Mouse (Mus musculus): ENCODE results near the gene Plekho2. TPM values are rescaled to one million over a fixed set of nuclear protein-coding genes. Genes with fewer than 3 reads are reported as not detected.

The Plekho2 gene
- 11.0 and 12.0 TPM in 2 replicates for polyA plus RNA-seq (2015; fragmentation: Nextera tagmentation; extraction: Ambion mirVana)

DNA sequence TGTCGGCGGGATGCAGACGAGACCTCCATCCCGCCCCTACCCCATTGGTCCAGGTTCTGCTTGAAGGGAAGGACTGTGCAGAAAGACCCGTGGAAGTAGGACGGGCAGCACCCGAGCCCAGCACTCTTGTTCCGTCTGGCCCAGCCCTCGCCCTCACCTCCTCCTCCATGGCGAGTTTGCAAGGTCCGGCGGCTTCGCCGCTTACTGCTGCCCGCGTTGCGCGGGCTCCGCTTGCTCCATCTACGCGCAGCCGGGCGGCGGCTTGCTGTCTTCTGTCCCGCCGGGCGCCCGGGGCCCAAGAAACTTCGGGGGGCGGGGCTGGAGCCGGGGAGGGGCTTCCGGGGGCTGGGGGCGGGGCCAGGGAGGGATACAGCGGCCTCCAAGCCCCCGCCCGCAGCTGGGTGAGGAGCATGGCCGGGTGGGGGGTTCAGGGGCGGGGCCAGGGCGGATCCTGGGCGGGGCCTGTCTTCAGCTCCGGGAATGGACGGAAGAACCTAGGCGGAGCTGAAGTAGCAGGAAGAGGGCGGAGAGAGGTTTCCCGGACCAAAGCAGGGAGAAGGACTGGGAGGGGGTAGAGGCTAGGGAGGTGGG lies at the start of gene Plekho2:
TSS of gene Plekho2 (minus strand) at position 260 of the 591 bp plus-strand sequence.
- H3K4me3 ChIP-seq (ENCODE audit: low read length), result peak within 1 kb of the TSS; percentile 82
- no peaks in the 10 kb centered on the region for H3K27me3 ChIP-seq (ENCODE audit: control insufficient read depth, insufficient read depth, low read length)
- H3K9ac ChIP-seq (ENCODE audit: low read length), result peak within 1 kb of the TSS; percentile 88
- H3K27ac ChIP-seq (ENCODE audit: low read length), result peak within 1 kb of the TSS; percentile 85
- no peaks in the 10 kb centered on the region for H3K36me3 ChIP-seq (ENCODE audit: control insufficient read depth, insufficient read depth)
- 1% methylated on average over 44 of the region's 45 CpGs for WGBS
- peak; percentile 93 for ATAC-seq (replicated peaks; ENCODE audit: extremely low read depth, insufficient read depth, low FRiP score)
- peak within 1 kb of the TSS; percentile 66 for H3K4me2 ChIP-seq (ENCODE audit: low read depth, low read length)
- H3K9me3 ChIP-seq (replicated peaks; ENCODE audit: control insufficient read depth, low read length), result no peaks in the 10 kb centered on the region
- H3K4me1 ChIP-seq (ENCODE audit: control insufficient read depth, insufficient read depth, low read length), result peaks cover 49% of the 10 kb centered on the region

DNA sequence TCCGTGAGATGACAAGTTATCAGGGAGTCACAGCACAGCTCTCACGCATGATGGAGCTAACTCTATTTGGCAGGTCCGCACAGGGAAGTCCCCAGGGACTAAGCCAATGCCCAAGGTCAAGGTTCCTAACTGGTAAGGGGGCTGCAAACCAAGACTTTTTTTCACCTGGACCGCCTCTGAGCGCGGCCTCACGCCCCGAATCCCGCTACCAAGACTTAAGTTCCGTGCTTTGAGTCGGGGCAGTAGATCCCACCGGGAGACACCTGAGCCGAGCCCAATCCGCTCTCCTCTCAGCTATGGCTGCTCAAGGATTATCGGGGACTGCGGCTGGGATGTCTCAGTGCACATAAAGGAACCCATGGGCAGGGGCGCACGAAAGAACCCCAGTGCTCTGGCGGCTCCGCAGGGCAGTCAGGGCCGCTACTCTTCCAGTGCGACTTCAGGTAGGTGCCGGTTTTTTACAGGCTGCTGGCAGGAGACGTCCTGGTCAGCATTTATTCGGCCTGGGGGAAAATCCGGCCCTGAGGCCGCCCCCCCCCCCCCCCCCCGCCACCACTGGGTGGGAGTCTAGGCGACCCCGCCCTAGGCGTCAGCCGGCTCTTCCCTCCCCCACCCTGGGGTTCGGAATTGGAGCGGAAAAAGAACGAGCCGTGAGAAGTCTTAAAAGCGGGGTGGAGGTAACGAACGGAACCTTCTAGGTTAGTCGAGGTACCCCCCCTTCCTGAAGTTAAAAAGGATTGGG lies 49.4 kb upstream of the Plekho2 start, which contains the start of gene Rbpms2:
TSS of gene Rbpms2 (plus strand) at position 624 of the 742 bp plus-strand sequence.
- peaks cover 11% of the 10 kb centered on the region for H3K4me1 ChIP-seq (ENCODE audit: control insufficient read depth, insufficient read depth, low read length)
- H3K9ac ChIP-seq (ENCODE audit: low read length), result peak within 1 kb of the TSS; percentile 95
- no peak for ATAC-seq (replicated peaks; ENCODE audit: extremely low read depth, insufficient read depth, low FRiP score)
- no peaks in the 10 kb centered on the region for H3K9me3 ChIP-seq (replicated peaks; ENCODE audit: control insufficient read depth, low read length)
- H3K4me2 ChIP-seq (ENCODE audit: low read depth, low read length), result peak within 1 kb of the TSS; percentile 93
- peak within 1 kb of the TSS; percentile 96 for H3K27ac ChIP-seq (ENCODE audit: low read length)
- 1% methylated on average over 37 of the region's 40 CpGs for WGBS
- H3K4me3 ChIP-seq (ENCODE audit: low read length), result peak within 1 kb of the TSS; percentile 90
- no peaks in the 10 kb centered on the region for H3K27me3 ChIP-seq (ENCODE audit: control insufficient read depth, insufficient read depth, low read length)
- no peaks in the 10 kb centered on the region for H3K36me3 ChIP-seq (ENCODE audit: control insufficient read depth, insufficient read depth)

DNA sequence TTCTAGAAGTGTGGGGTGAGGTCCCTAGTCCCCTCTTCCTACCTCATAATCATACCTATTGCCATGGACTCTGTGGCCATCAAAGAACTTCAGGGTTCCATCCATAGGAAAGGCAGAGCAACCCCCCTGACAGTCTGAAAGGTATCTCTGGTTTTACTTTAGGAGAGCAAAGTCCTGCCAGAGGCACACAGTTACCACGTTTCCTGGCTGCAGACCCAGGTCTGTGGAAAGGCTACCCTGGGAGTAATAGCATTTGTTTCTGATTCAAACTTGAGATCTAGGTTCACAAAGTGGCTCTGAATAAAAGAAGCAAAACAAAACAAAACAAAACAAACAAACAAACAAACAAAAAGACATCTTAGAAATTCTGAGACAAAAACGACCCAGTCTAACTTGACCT lies 44.4 kb upstream of the Plekho2 start:
- WGBS, result 74% methylated on average over 2 of the region's 2 CpGs
- peaks cover 4% of the 10 kb centered on the region; the same call in 1 of the 2 replicates for H3K4me1 ChIP-seq (ENCODE audit: control insufficient read depth, insufficient read depth, low read length)
- no peak overlapping the region for H3K9ac ChIP-seq (ENCODE audit: low read length)
- no peaks in the 10 kb centered on the region for H3K27me3 ChIP-seq (ENCODE audit: control insufficient read depth, insufficient read depth, low read length)
- H3K27ac ChIP-seq (ENCODE audit: low read length), result no peak overlapping the region
- ATAC-seq (replicated peaks; ENCODE audit: extremely low read depth, insufficient read depth, low FRiP score), result no peak
- no peak overlapping the region for H3K4me3 ChIP-seq (ENCODE audit: low read length)
- H3K9me3 ChIP-seq (replicated peaks; ENCODE audit: control insufficient read depth, low read length), result no peaks in the 10 kb centered on the region
- H3K36me3 ChIP-seq (ENCODE audit: control insufficient read depth, insufficient read depth), result no peaks in the 10 kb centered on the region
- H3K4me2 ChIP-seq (ENCODE audit: low read depth, low read length), result no peak overlapping the region

DNA sequence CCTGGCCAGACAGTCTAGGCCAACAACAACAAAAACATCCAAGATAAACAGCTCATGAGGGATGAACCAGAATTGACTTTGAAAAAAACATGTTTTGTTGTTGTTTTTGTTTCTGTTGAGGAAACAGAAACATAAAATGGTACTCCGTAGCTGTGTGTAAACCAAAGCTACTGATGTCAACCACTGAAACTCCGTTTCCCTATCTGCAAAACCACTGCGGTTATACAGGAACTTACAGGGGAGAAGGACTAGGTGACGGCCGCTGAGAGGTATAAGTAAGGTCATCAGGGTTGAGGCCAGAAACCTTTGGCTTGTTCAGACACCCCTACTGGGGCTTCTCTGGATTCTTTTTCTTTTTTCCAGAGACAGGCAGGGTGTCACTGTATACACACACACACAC lies 43.0 kb upstream of the Plekho2 start:
- WGBS, result 73% methylated on average over 5 of the region's 5 CpGs
- H3K27ac ChIP-seq (ENCODE audit: low read length), result no peak overlapping the region
- no peak overlapping the region for H3K4me2 ChIP-seq (ENCODE audit: low read depth, low read length)
- no peaks in the 10 kb centered on the region for H3K4me1 ChIP-seq (ENCODE audit: control insufficient read depth, insufficient read depth, low read length)
- H3K9ac ChIP-seq (ENCODE audit: low read length), result no peak overlapping the region
- no peak overlapping the region for H3K4me3 ChIP-seq (ENCODE audit: low read length)
- H3K36me3 ChIP-seq (ENCODE audit: control insufficient read depth, insufficient read depth), result no peaks in the 10 kb centered on the region
- no peaks in the 10 kb centered on the region for H3K9me3 ChIP-seq (replicated peaks; ENCODE audit: control insufficient read depth, low read length)
- no peak for ATAC-seq (replicated peaks; ENCODE audit: extremely low read depth, insufficient read depth, low FRiP score)
- H3K27me3 ChIP-seq (ENCODE audit: control insufficient read depth, insufficient read depth, low read length), result no peaks in the 10 kb centered on the region

DNA sequence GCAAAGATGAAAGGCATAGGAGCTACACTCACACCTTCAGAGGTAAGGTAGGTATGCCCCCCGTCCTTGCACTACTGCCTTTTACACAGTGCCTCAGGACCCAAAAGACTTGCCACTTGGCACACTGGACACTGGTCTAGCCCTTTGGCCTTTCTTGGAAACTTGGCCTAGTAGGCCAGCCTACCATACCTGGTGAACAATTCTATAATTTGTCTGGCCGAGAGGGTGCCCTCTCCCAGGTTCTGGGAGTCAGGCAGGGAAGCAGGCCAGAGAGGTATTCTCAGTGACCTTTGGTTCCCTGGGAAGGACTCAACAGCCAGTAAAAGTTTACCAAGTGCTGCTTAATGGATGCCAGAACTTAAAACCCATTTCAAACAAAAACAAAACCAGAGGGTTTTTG lies 41.8 kb upstream of the Plekho2 start:
- ATAC-seq (replicated peaks; ENCODE audit: extremely low read depth, insufficient read depth, low FRiP score), result no peak

DNA sequence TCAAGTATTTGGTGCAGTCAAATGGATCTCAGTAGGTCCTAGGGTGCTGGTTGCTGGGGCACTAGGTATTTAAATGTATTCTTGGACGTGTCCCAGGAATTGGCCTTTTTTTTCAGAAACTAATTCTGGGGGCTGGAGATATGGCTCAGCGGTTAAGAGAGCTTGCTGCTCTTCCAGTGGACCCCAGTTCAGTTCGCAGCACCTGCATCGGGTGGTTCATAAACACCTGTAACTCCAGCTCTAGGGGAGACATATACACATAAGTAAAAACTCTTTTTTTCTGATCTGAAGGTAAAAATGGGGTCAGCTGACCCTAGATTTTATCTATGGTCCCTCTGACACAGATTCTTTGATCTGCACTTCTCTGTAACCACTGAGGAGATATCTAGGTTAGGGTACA lies 41.4 kb upstream of the Plekho2 start:
- no peaks in the 10 kb centered on the region for H3K27me3 ChIP-seq (ENCODE audit: control insufficient read depth, insufficient read depth, low read length)
- H3K36me3 ChIP-seq (ENCODE audit: control insufficient read depth, insufficient read depth), result no peaks in the 10 kb centered on the region
- H3K27ac ChIP-seq (ENCODE audit: low read length), result no peak overlapping the region
- H3K4me2 ChIP-seq (ENCODE audit: low read depth, low read length), result no peak overlapping the region
- H3K4me1 ChIP-seq (ENCODE audit: control insufficient read depth, insufficient read depth, low read length), result no peaks in the 10 kb centered on the region
- H3K9ac ChIP-seq (ENCODE audit: low read length), result no peak overlapping the region
- 83% methylated on average over 4 of the region's 4 CpGs for WGBS
- ATAC-seq (replicated peaks; ENCODE audit: extremely low read depth, insufficient read depth, low FRiP score), result no peak
- no peak overlapping the region for H3K4me3 ChIP-seq (ENCODE audit: low read length)
- no peaks in the 10 kb centered on the region for H3K9me3 ChIP-seq (replicated peaks; ENCODE audit: control insufficient read depth, low read length)

More for the DNA sequence above, 41.8 kb upstream of the Plekho2 start:
- no peaks in the 10 kb centered on the region for H3K9me3 ChIP-seq (replicated peaks; ENCODE audit: control insufficient read depth, low read length)
- H3K4me2 ChIP-seq (ENCODE audit: low read depth, low read length), result no peak overlapping the region
- 84% methylated on average over 2 of the region's 2 CpGs for WGBS
- no peak overlapping the region for H3K9ac ChIP-seq (ENCODE audit: low read length)
- no peaks in the 10 kb centered on the region for H3K27me3 ChIP-seq (ENCODE audit: control insufficient read depth, insufficient read depth, low read length)
- no peak overlapping the region for H3K27ac ChIP-seq (ENCODE audit: low read length)
- no peaks in the 10 kb centered on the region for H3K4me1 ChIP-seq (ENCODE audit: control insufficient read depth, insufficient read depth, low read length)
- H3K4me3 ChIP-seq (ENCODE audit: low read length), result no peak overlapping the region
- H3K36me3 ChIP-seq (ENCODE audit: control insufficient read depth, insufficient read depth), result no peaks in the 10 kb centered on the region

DNA sequence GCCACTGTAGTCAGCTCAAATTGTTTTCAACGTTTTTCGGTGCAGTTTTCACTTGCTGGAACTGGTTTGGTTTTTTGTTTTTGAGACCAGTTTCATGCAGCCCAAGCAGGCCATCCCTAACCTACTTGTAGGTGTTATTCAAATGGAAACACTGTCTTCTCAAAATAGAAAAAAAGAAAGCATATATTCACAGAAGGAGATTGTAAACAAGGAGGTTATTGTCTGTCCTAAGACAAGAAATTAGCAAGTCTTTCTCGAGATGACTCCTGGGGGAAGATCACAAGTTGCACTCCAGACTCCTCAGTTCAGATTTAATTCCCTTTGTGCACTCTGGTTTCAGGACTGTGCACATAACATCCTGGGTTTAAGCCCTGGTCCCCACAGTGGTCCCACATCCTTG lies 39.5 kb upstream of the Plekho2 start:
- Histone ChIP-seq H3K27me3 (ENCODE audit: control insufficient read depth, insufficient read depth, low read length) (no peaks in the 10 kb centered on the region), H3K4me2 (ENCODE audit: low read depth, low read length) (no peak overlapping the region), H3K4me1 (ENCODE audit: control insufficient read depth, insufficient read depth, low read length) (no peaks in the 10 kb centered on the region), H3K27ac (ENCODE audit: low read length) (no peak overlapping the region), H3K9me3 (replicated peaks; ENCODE audit: control insufficient read depth, low read length) (no peaks in the 10 kb centered on the region), H3K36me3 (ENCODE audit: control insufficient read depth, insufficient read depth) (no peaks in the 10 kb centered on the region), H3K9ac (ENCODE audit: low read length) (no peak overlapping the region), H3K4me3 (ENCODE audit: low read length) (no peak overlapping the region)
- ATAC-seq (replicated peaks; ENCODE audit: extremely low read depth, insufficient read depth, low FRiP score), result no peak
- WGBS, result 59% methylated on average over 3 of the region's 3 CpGs

DNA sequence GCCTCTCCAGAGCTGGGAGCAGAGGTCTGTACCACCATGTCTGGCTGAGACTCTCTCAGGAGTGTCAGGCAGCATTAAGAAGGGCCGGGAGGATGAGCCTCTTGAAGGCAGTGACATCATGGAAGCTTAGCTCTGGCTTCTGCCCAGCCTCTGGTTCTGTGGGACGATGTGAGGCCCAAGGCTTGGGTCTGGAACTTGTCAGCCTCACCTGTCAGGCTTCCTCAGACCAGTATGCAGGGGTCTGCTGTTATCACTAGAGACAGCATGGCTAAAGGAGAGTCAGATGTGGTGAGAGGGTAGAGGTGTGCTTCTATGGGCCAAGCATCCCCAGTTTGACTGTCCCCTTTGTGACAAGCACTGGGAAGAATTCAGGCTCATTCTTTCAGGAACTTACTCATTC lies 33.3 kb upstream of the Plekho2 start:
- ATAC-seq (replicated peaks; ENCODE audit: extremely low read depth, insufficient read depth, low FRiP score), result peak; percentile 85
- Histone ChIP-seq H3K36me3 (ENCODE audit: control insufficient read depth, insufficient read depth) (no peaks in the 10 kb centered on the region), H3K9ac (ENCODE audit: low read length) (no peak overlapping the region), H3K4me1 (ENCODE audit: control insufficient read depth, insufficient read depth, low read length) (peaks cover 6% of the 10 kb centered on the region), H3K9me3 (replicated peaks; ENCODE audit: control insufficient read depth, low read length) (no peaks in the 10 kb centered on the region), H3K4me3 (ENCODE audit: low read length) (no peak overlapping the region), H3K27me3 (ENCODE audit: control insufficient read depth, insufficient read depth, low read length) (no peaks in the 10 kb centered on the region), H3K4me2 (ENCODE audit: low read depth, low read length) (no peak overlapping the region), H3K27ac (ENCODE audit: low read length) (0 out of 2 replicates have a peak overlapping the region, but pooled peaks have one; percentile 3)
- 24% methylated on average over 2 of the region's 2 CpGs for WGBS

DNA sequence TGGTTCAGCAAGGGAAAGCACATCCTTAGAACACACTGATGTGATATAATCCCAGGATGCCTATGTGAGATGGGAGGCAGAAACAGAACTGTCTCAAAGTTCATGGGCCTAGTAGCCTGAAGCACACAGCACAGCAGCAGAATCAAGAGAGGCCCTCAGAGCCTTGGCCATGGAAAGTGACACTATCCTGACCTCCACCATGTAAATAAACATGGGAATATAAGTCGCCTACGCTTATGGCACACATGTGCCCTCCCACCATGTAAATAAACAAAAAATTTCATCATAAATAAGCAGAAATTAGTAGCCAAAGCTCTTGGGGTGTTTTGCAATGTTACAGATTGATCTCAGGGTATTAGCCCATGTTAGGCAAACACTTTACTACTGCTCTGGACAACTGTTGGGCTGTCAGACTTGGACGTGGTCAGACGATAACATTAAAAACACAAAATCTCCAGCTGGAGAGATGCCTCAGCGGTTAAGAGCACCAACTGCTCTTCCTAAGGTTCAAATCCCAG lies 32.2 kb upstream of the Plekho2 start:
- Histone ChIP-seq H3K27me3 (ENCODE audit: control insufficient read depth, insufficient read depth, low read length) (no peaks in the 10 kb centered on the region), H3K36me3 (ENCODE audit: control insufficient read depth, insufficient read depth) (no peaks in the 10 kb centered on the region), H3K27ac (ENCODE audit: low read length) (no peak overlapping the region), H3K9ac (ENCODE audit: low read length) (no peak overlapping the region), H3K4me3 (ENCODE audit: low read length) (no peak overlapping the region), H3K9me3 (replicated peaks; ENCODE audit: control insufficient read depth, low read length) (no peaks in the 10 kb centered on the region), H3K4me1 (ENCODE audit: control insufficient read depth, insufficient read depth, low read length) (peaks cover 6% of the 10 kb centered on the region), H3K4me2 (ENCODE audit: low read depth, low read length) (no peak overlapping the region)
- WGBS, result 79% methylated on average over 5 of the region's 5 CpGs
- no peak for ATAC-seq (replicated peaks; ENCODE audit: extremely low read depth, insufficient read depth, low FRiP score)

Data from heart, embryonic 16.5 days (tissue).